Mouse (Mus musculus) hindlimb bud, embryonic 11.5 days (tissue): ENCODE results near the gene Smim11.

Experiments used
- DNase-seq: peaks from one replicate; pipeline ENCODE4 v3.0.0-alpha.2; 2012; ENCODE audit warnings: low read depth, low spot score; ENCODE audit errors: extremely low spot score

The Smim11 gene

DNA sequence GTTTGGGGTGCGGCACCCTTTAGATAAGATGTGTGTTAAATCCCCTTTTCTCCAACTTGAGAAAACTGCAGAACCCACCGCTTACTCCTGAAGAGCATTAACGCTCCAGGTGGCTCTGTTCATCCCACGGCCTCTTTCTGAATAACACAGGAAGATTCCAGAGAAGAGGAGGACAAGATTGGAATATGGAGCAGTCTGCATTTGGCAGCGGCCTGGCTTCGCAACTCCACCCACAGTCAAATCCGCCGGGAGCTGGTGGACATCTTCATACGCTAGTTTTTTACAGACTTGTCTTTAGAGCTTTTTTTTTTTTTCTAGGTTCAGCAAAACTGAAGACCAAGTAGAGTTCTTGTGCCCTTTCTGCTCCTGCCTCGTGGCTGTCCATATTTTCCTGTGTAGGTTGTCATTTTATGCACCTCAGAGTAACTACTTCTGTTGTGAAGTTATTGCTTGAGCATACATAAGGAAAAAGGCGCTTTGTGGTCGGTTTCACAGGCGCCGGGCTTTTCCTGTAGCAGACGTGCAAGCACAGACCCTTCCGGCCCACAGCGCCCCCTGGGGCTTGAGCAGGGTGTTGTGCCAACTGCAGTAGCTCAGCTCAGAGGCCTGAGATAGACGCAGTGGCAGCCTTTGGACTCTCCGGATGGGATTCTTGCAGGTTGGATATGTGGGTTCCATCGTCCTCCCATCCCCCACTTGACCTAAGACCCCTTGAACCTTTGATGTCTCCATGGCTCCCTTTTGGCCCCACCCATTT, 18.4 kb downstream of the Smim11 start:
- no peak for DNase-seq

DNA sequence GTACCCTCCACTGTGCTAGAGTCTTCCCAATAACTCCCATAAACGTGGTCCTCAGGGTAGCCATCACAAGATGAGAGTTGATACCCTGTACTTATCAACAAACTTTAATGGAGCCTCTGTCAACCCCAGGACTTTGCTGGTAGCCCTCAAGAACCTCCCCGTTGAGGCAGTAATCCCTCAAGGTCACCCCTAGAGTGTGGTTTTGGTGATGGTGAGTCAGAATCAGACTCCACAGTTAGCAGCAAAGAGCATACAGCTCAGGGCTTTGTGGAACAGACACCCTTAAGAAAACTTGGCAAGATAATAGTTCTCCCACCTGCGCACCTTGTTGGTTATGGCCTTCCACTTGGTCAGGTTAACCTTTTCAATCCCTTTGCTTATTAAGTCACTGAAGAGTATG, 19.3 kb downstream of the Smim11 start:
- no peak for DNase-seq

DNA sequence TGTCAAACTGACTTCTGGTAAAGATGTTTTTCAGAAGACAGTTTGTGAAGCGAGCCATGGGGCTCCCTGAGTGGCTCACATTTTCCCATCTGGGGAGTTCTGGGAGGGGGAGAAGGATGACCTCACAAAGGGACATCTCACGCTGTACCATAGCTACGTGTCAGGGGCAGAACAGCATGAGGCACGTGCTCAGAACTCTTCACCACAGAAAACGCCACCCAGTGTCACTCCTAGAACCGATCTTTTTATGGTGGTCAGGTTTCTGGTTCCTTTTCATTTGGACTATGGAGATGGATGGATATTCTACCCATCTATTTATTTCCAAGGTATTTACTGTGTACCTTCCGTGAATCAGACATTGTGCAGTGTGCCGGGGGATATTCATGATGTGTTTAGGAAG, 20.3 kb downstream of the Smim11 start, which contains the start of gene Fam243:
TSS of gene Fam243 (minus strand) at position 101 of the 400 bp plus-strand sequence.
- no peak for DNase-seq

DNA sequence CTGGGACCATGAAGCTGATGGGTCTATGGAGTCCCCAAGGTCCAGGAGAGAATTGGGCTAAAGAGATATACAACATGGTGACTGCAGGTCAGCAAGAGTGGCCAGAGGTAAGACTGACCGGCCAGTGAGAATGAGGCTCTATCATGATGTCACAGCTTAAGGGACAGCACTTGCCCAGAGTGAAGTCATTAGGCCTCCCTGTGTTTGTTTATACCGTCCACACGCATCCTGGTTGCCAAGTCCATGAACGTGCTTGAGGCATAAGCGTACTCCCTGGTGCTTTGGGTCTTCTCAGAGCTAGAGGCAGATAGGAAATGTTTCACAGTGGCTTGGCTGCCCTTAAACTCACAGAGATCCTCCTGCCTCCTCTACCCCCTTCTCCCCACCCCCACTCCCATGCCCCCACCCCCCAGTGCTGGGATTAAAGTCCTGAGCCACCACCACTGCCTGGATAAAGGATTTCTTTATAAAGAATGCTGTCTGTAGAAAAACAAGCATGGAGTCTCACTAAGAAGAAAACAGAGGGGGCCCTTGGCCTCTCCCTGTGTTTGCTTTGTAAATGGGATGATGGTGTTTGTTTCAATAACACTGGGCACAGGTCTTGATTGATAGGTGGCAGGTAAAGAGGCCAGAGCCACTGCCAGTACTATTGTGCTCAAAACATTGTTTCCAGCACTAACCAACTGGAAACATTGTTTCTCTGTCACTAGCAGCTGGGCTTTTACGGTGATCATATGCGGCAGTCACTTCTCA, 23.4 kb downstream of the Smim11 start:
- no peak for DNase-seq

DNA sequence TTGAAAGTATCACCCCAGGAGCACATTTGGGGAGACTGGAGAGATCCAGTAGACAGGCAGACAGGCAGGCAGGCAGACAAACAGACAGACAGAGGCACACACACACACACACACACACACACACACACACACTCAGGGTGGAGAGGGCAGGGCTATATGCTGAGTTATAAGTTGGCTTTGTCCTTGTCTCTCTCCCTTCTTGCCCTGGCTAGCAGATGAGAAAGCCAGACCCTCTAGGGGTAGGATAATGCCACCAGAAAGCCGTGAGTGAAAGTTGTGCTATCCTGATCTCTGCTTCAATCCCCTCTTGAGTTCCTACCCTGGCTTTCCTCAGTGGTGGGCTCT, 23.9 kb downstream of the Smim11 start:
- no peak for DNase-seq

DNA sequence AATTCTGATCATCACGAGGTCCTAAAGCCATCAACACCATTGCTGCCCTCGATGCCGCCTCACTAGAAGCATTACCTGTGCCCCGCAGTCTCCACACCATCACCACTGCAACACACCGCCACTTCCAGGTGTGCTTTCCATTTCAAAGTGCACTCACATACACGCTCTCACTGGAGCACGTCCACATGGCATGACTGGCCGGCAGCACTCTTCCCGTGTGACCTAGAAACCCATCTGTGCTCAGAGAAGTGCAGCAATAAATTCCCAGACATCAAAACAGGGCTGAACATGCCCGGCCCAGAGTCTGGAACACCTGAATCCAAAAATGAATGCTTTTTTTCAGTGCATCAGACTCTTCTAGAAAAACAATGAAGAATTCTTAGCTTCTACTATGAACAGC, 26.8 kb downstream of the Smim11 start:
- no peak for DNase-seq

DNA sequence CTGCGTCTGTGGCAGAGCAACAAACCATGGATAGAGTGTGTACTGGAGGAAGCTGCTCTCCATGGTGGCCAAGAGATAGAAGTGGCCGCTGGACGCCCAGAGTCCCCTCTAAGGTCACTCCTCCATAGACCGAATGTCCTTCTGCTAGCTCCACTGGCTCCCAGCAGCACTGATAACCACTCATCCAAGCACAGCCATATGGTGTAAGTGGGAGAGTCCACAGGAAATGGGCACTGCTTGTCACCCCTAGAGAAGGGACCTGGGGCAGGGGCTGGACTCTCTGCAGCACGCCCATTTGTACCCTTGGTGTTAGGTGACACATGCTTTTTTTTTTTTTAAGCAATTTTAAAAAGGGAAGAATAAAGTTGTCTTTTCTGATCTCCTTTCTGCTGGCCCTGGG, 29.9 kb downstream of the Smim11 start:
- no peak for DNase-seq

DNA sequence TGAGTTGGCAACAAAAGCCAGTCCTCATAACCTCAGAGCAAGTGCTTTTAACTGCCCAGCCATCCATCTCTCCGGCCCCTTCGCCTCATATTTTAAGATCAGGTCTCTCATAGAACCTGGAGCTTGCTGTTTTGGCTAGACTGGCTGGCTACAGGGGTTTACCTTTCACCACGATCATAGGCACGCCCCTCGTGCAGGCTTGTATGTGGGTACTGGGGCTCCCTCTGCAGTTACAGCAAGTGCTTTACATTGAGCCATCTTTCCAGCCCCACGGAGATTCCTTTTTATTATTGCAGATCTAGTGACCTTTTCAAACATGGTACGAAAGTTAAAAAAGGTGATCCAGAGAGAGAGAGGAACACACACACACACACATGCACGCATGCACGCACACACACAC, 33.5 kb downstream of the Smim11 start:
- DNase-seq, result no peak

DNA sequence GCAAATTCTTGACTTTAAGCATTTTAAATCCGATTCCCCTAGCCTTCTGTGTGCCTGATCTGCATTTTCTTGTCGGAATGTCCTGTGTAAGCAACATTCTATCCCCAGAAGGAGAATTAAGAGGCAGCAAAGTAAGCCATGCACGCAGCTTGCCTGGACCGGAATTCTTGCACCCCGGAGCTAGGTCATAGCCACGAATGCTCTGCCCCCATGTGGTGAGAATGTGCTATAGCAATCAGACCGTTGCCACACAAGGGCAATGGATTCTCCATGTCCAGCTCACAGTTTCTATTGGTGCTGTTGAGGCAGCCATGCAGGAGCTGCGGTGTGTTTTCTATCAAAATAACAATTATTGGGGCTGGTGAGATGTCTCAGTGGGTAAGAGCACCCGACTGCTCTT, 35.2 kb downstream of the Smim11 start:
- peak; percentile 82 for DNase-seq

DNA sequence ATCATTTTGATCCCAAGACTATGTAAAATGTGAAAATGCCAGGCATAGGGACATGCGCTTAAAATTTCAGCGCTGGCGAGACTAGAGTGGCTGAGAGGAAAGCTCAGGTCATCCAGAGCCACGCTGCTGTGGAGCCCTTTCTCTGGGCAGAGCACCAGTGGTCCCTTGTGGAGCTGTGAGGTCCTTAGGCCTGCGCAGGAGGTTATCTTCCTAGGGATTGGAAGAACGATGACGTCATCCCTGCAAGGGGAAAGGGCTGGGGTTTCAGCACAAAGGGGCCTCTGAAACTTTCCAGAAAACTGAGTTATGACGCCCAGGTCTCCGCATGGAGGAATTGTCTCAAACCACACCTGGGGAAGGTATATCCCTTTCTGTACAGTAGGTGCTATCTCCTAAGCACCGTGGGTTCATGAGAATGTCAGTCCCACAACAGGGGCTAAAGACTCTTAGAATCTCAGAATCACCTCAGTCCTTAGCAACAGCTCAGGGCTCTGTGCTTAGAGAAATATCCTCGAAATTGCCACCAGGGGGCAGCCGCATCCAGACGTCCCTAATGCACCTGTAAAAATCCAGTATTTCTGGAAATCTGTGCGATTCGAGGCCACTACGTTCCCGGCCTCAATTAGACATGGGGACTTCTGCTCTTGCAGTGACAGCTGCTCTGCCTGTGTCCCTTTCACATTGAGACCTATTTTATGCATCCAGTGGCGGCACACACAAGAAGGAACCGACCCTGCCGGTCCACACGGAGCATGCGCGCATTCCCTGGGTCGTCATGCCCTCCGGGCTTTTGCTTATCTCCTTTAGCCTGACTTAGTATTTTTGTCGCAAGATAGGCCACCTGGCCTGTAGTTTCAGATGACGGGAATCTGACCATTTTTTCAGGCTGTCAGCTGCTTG, 39.8 kb downstream of the Smim11 start:
- peak; percentile 66 for DNase-seq

DNA sequence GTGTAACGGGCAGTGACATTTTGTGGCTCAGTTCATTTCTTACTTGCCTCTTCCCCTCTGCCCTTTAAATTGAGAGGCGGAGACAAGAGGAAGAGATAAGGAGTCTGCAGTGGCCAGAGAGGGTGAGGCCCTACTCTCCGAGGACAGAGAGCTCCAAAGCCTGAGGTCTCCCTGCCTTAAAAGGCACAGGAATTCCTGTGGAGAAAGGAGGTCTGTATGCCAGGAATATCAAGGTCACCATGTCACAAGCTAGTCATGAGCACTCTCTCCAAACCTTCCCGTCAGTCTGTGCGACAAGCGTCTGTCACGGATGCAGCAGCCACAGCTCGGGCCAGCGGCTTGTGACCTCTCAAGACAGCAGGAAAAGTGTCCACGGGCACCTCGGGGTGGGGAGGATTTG, 44.1 kb downstream of the Smim11 start:
- DNase-seq, result no peak

DNA sequence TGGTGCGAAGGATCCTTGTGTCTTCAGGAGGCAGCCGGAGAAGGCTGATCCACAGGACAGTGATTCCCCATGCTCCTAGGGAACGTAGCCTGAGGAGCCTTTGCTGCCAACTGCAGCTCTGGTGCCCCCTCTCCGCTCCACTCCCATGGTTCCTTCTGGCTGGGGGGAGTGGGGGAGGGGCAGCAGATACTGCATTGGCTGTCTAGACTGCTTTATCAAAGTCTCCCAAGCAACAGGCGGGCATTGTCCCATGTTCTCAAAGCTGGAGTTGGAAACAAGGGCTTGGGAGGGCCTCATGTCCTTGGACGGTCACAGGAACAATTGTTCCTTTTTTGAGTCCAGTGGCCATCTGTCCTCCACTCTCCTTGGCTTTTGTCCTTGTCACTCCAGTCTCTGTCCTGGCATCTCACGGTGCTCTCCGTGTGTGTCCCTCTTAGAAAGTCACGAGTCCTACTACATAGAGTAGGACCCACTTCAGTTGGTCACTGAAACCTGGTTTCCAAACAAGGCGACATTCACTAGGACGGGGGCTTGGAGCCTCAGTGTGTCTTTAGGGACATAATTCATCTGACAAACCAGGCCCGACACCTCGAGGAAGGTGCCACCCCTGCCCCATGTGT, 45.3 kb downstream of the Smim11 start:
- DNase-seq, result no peak

DNA sequence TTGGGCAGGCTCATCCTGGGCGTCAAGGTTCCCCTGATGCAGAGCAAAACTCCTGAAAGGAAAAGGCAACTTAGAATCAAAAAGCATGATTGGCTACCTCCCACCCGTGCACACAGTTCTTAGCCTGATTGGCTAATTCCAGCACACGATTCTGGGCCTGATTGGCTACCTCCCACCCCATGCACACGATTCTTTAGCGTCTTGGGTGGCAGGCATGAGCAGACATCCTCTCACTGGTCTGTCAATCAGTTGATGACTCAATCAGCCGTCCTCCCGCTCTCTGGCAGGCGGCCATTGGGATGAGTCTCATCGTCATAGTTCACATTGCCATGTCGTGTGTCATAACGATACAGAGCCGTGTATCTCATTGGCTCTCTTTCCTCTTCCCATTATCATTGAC, 47.9 kb downstream of the Smim11 start:
- DNase-seq, result no peak

DNA sequence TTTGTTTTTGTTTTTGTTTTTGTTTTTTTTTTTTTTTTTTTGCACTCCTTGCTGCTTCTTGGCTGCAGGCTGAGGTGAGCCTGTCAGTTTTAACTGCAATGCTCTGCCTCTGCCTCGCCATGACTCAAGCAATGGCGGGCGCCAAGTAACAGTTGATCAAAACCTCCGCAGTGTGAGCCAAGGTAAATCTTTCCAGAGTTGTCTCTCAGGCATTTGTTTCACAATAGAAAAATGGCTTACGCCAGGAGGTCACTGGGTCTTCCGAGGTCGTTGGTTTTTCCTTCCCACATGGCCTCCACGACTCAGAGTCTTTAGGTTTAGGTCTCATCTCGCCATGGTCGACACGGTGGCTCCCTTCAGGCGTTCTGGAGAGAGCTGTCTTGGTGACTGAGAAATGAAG, 52.2 kb downstream of the Smim11 start:
- DNase-seq, result no peak

DNA sequence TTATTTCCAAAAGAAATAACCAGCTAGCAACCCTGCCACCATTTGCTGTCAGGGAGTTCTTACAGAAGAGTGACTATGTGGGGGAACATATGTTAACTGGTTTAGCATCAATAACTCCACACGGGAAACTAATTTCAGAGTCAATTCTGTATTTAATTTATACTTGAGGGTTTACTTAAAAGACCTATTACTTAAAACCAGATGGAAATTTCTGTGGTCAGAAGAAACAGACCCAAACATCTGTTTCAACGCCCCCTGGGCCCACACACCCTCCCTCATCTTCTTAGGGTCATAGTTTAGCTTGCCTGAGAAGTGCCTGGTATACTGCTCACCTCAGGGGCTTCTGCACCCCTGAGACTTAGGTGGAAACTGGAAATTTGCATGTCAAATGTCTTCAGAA, 52.8 kb downstream of the Smim11 start:
- no peak for DNase-seq

DNA sequence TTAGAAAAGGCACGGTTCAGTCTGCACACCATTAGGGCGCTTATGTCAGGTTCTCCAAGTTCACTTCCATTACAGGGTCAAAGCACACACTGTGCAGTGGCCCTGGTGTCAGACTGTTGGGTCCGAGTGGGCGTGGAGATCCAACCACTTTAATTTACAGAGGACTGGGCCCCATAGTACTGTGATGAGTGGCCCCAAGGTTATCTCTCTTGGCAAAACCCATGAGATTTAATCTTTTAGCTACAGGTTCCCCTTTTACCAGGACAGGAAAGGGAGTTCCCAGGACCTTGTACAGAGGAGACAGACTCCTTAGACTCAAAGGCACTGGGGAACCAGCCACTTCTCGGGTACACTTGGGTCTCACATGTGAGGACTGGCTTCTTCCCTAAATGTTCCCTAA, 54.3 kb downstream of the Smim11 start:
- no peak for DNase-seq

DNA sequence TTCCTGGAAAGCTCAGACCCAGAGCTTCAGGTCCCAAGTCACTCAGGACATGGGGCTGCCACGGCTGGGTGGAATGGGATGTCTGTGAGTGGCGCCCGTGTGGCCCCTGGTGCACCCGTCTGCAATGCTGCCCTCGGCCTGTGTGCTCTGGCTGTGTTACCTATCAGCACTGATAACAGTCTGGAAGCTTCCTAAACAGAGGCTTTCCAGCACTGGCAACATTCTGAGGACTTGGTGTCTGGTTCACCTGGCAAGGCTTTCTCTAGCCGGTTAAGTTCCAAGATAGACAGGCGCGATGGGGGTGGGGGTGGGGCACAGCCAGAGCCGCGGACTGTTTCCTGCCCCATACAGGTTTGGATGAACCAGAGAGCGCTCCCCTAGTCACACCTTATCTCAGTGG, 54.9 kb downstream of the Smim11 start:
- no peak for DNase-seq

DNA sequence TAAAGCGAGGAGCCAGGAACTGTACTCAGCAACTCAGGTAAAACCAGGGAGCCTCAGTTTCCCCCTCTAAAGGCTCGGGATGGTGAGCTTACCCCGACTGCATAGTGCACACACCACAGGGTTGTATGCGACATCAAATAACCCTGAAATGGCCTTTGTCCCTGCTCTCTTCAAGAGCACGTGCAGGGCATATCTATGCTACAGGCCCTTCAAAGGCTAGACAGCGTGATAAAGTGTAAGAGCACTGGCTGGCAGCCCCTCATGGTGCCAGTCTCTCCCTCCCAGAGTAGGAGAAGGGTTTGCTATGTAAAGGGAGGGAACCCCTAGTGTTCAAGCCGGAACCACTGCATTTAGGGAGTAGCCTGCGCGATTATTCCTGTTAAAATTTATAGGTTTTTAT, 55.9 kb downstream of the Smim11 start:
- DNase-seq, result no peak

DNA sequence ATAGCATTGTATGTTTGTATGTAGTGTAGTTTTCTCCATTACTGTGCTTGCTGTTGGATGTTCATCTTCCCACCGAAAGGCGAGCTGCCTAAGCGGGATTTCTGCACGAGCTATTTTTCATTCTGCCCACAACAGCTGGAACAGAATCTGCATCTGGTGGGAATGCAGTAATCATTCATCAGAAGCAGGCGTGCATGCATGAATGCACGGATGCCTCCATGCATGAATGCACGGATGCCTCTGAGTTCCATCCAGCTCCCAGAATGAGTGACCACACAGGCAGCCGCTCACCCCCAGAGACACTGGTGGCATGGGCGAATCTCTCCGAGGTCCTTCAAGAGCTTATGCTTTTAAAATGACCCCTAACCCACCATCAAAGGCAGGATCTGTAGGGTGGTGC, 56.5 kb downstream of the Smim11 start:
- DNase-seq, result no peak

DNA sequence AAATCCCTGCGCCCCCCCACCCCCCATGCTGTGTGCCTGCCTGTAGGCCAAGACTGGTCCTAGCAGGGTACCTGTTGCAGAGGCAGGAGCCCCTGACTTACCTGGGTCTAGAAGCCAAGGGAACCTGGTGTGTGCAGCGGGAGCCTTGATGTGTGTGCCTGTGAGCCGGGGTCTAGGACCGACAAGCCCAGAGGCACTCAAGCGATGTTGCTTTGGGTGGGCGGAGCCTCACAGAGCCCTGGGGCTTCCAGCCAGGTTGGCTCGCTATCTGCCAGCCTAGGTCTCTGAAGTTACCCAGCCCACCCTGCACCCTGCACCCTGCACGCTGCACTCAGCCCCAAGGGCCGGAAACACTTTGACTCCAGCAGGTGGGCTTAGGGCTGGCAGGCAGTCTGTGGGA, 57.6 kb downstream of the Smim11 start:
- no peak for DNase-seq

DNA sequence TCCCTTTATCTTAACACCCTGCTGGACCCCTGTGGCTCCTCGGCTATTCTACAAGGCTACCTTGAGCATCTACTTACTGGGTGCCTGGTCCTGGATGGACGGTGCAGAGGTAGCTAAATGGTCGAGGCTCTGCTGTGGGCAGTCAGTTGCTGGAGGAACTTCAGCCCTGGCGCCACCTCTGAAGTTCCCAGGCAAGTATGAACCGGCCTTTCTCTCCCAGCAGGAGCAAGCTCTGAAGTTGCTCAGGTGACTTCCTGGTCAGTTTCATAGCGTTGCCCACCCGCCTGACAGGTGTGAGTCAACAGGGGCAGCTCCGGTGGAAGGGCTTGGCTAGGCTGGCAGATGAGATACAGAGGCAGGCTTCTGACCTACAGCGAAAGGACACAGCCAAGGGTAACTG, 58.1 kb downstream of the Smim11 start, which contains the start of gene Kcne1:
TSS of gene Kcne1 (minus strand) at position 240 of the 400 bp plus-strand sequence.
- no peak for DNase-seq
